Mouse (Mus musculus): ENCODE results near the gene Colq. TPM values are rescaled to one million over a fixed set of nuclear protein-coding genes. Genes with fewer than 3 reads are reported as not detected.

Gene Colq
- 51.5 and 108 TPM in 2 replicates for polyA plus RNA-seq (2012; rRNA removed)

DNA sequence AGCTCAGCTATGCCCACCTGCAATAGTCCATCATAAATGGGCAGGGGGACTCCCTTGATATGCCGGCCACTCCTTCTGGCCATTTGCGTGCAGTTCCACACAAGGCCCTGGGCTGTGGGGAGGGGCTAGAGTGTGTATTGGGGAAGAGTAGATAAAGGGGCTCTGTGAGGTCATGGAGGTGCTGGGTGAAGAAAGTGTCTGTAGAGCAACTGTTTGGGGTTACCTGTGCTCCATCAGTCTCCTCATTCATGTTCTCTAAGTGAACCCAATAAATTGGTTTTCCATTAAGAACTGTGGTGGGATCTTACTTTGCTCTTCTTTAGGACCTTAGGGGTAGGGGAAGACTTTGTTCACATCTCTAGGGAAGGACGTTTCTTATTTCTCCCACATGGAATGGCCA, at the start of gene Colq:
Colq (minus strand) TSS at position 101 of the 400 bp plus-strand sequence.
- Histone ChIP-seq H3K27ac (ENCODE audit: control insufficient read depth, insufficient read depth, low read depth, low read length) (no peak within 1 kb of the TSS), H3K27me3 (ENCODE audit: control insufficient read depth, insufficient read depth, low read length) (no peaks in the 10 kb centered on the region), H3K4me1 (ENCODE audit: control insufficient read depth, insufficient read depth, low read length) (no peaks in the 10 kb centered on the region), H3K4me3 (ENCODE audit: control insufficient read depth, low read depth, low read length) (peak within 1 kb of the TSS; percentile 61), H3K36me3 (ENCODE audit: control insufficient read depth, insufficient read depth, low read length) (no peaks in the 10 kb centered on the region)
- no peak for TF ChIP-seq CTCF (IDR thresholded peaks at IDR 0.05; ENCODE audit: control insufficient read depth, insufficient read depth, insufficient replicate concordance, low read depth, low read length)

DNA sequence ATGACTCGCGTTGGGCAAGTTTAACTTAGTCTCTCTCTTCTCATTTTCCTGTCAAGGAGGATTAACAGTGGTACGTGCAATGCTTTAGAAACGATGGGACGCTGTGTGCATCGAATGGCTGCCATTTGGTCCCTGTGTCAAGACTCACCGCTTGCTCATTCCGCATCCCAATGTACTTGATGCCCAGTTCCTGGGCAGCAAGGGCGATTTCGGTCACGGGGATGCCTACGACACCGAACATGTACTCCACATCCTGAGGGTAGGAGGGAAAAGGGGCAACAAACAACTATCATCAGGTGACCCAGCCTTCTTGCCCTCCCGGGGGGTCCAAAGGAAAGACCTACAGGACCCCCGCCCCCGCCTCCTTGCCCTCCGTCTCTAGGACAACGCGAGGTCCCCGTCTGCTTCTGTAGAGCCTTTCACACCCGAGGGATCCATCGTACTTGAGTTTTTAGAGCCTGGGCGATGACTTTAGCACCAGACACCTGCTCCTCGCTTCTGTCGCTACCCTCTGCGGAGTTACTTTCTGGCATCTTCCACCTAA, 49.3 kb upstream of the Colq start, which contains the start of gene Gm49387:
Gm49387 (minus strand) TSS at position 533 of the 544 bp plus-strand sequence.
- H3K36me3 ChIP-seq (ENCODE audit: control insufficient read depth, insufficient read depth, low read length), result no peaks in the 10 kb centered on the region
- peaks cover 2% of the 10 kb centered on the region; the same call in 1 of the 2 replicates for H3K4me1 ChIP-seq (ENCODE audit: control insufficient read depth, insufficient read depth, low read length)
- H3K4me3 ChIP-seq (ENCODE audit: control insufficient read depth, low read depth, low read length), result peak within 1 kb of the TSS; percentile 95
- no peaks in the 10 kb centered on the region for H3K27me3 ChIP-seq (ENCODE audit: control insufficient read depth, insufficient read depth, low read length)
- H3K27ac ChIP-seq (ENCODE audit: control insufficient read depth, insufficient read depth, low read depth, low read length), result peak within 1 kb of the TSS; percentile 88
- TF ChIP-seq CTCF (IDR thresholded peaks at IDR 0.05; ENCODE audit: control insufficient read depth, insufficient read depth, insufficient replicate concordance, low read depth, low read length) (no peak), POLR2A (IDR thresholded peaks at IDR 0.05; ENCODE audit: control insufficient read depth, low read depth, low read length) (no peak; the same call in 1 of the 2 replicates)

DNA sequence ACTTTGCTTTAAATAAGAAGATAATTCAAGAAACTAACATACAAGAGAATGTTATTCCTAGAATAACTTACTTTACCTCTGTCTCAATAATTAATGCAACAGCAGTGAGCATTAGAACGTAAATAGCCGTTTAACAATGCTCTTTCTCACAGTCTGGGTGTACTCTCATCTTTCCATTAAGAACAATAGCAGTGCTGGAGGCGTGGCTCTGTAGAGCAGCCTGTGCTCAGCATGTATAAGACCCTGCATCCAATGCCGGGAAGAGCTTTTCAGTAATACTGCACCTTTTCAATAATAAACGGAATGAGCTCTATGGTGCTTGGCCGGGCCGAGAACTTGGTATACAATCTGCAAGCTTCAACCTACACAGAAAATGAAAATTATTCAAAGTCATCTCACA, 39.5 kb upstream of the Colq start:
- no peaks in the 10 kb centered on the region for H3K27me3 ChIP-seq (ENCODE audit: control insufficient read depth, insufficient read depth, low read length)

DNA sequence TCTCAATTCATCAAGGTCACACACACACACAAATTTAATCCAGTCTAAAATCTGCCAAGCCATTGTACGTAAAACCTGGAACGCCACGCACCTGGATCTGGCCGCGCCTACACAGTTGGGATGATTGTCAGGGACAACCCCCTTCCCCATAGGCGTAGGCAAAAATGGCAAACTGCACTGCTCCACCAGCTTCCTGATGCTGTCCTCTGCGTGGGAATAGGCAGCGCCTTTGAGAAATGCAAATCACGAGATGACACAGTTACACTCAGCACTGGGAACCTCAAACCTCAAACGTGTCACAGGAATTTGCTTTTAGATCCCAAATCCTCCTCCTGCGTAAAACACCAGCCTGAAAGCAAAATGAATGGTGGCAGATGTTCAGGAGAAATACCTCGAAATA, 31.6 kb upstream of the Colq start:
- no peaks in the 10 kb centered on the region for H3K4me1 ChIP-seq (ENCODE audit: control insufficient read depth, insufficient read depth, low read length)
- H3K36me3 ChIP-seq (ENCODE audit: control insufficient read depth, insufficient read depth, low read length), result no peaks in the 10 kb centered on the region
- H3K27me3 ChIP-seq (ENCODE audit: control insufficient read depth, insufficient read depth, low read length), result no peaks in the 10 kb centered on the region
- no peak overlapping the region for H3K27ac ChIP-seq (ENCODE audit: control insufficient read depth, insufficient read depth, low read depth, low read length)
- H3K4me3 ChIP-seq (ENCODE audit: control insufficient read depth, low read depth, low read length), result no peak overlapping the region
- TF ChIP-seq CTCF (IDR thresholded peaks at IDR 0.05; ENCODE audit: control insufficient read depth, insufficient read depth, insufficient replicate concordance, low read depth, low read length), result no peak
- TF ChIP-seq POLR2A (IDR thresholded peaks at IDR 0.05; ENCODE audit: control insufficient read depth, low read depth, low read length), result no peak

More for the DNA sequence above, 39.5 kb upstream of the Colq start:
- Histone ChIP-seq H3K27ac (ENCODE audit: control insufficient read depth, insufficient read depth, low read depth, low read length) (no peak overlapping the region), H3K4me3 (ENCODE audit: control insufficient read depth, low read depth, low read length) (no peak overlapping the region), H3K36me3 (ENCODE audit: control insufficient read depth, insufficient read depth, low read length) (no peaks in the 10 kb centered on the region), H3K4me1 (ENCODE audit: control insufficient read depth, insufficient read depth, low read length) (no peaks in the 10 kb centered on the region)
- TF ChIP-seq CTCF (IDR thresholded peaks at IDR 0.05; ENCODE audit: control insufficient read depth, insufficient read depth, insufficient replicate concordance, low read depth, low read length), result no peak
- TF ChIP-seq POLR2A (IDR thresholded peaks at IDR 0.05; ENCODE audit: control insufficient read depth, low read depth, low read length), result no peak

DNA sequence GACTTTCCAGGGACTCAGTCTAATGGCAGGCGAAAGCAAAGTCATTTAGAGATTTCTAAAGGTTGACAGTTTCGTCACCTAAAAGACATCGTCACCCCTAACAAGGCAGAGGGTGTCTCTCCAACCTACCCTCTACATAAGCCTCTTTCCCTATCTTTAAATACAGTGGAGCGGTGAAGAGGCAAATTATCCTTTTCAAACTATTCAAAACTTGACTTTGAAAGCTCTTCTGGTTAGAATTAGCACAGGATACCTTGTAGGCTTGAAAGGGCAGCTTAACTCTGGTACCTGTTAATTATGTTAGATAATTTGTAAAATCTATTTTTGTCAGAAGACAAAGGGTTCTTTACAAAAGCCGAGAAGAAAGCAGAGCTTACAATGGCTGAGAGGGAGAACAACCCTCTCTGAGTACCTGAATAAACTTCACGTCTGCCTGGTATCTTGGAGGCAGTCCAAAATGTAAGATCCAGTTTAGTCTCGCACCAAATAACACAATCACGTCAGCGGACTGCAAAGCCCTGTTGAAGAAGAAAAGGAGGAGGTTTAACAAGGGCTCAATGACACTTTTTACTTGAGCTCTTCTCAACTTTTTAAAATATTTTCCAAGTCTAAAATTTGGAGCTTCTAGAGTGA, 29.6 kb upstream of the Colq start:
- Histone ChIP-seq H3K27me3 (ENCODE audit: control insufficient read depth, insufficient read depth, low read length) (no peaks in the 10 kb centered on the region), H3K27ac (ENCODE audit: control insufficient read depth, insufficient read depth, low read depth, low read length) (no peak overlapping the region), H3K4me3 (ENCODE audit: control insufficient read depth, low read depth, low read length) (no peak overlapping the region), H3K4me1 (ENCODE audit: control insufficient read depth, insufficient read depth, low read length) (no peaks in the 10 kb centered on the region), H3K36me3 (ENCODE audit: control insufficient read depth, insufficient read depth, low read length) (no peaks in the 10 kb centered on the region)
- no peak for TF ChIP-seq CTCF (IDR thresholded peaks at IDR 0.05; ENCODE audit: control insufficient read depth, insufficient read depth, insufficient replicate concordance, low read depth, low read length)
- no peak for TF ChIP-seq POLR2A (IDR thresholded peaks at IDR 0.05; ENCODE audit: control insufficient read depth, low read depth, low read length)

DNA sequence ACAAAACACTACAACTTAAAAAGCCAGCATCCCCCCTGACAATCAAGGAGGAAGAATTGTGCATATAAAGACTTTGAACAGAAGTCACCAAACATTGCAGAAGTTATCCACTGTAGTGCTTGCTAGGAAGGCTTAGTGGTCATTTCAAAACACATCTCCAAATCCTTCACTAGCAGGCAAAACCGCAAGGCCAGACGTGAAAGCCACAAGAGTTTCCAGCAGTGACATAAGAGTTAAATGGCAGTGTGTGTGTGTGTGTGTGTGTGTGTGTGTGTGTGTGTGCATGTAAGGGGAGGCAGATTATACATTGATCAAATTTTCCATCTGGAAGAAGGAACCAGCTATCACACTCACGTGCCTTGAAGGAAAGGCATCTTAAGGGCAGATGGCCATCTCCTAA, 26.9 kb upstream of the Colq start:
- Histone ChIP-seq H3K4me1 (ENCODE audit: control insufficient read depth, insufficient read depth, low read length) (no peaks in the 10 kb centered on the region), H3K27me3 (ENCODE audit: control insufficient read depth, insufficient read depth, low read length) (no peaks in the 10 kb centered on the region), H3K4me3 (ENCODE audit: control insufficient read depth, low read depth, low read length) (no peak overlapping the region), H3K36me3 (ENCODE audit: control insufficient read depth, insufficient read depth, low read length) (no peaks in the 10 kb centered on the region), H3K27ac (ENCODE audit: control insufficient read depth, insufficient read depth, low read depth, low read length) (no peak overlapping the region)
- TF ChIP-seq POLR2A (IDR thresholded peaks at IDR 0.05; ENCODE audit: control insufficient read depth, low read depth, low read length) (no peak), CTCF (IDR thresholded peaks at IDR 0.05; ENCODE audit: control insufficient read depth, insufficient read depth, insufficient replicate concordance, low read depth, low read length) (no peak)

DNA sequence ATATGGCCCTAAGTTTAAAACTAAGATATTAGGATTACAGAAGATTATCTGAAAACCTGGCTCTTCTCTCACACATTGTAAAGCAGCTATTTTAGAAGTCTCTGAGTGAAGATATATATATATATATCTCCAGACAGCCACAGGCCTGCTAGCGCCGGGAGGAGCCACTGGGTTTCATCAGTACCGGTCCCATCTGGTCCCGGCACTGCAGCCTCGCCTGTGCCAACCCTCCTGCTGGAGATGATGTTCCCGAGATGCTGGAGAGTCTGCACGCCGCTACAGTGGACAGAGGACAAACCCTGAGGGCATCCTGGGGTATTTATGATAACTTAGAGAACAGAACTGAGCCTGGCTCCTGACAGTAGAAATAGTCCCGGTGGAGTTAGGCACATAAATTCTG, 26.1 kb upstream of the Colq start:
- Histone ChIP-seq H3K27ac (ENCODE audit: control insufficient read depth, insufficient read depth, low read depth, low read length) (no peak overlapping the region), H3K4me3 (ENCODE audit: control insufficient read depth, low read depth, low read length) (no peak overlapping the region), H3K4me1 (ENCODE audit: control insufficient read depth, insufficient read depth, low read length) (no peaks in the 10 kb centered on the region), H3K36me3 (ENCODE audit: control insufficient read depth, insufficient read depth, low read length) (no peaks in the 10 kb centered on the region), H3K27me3 (ENCODE audit: control insufficient read depth, insufficient read depth, low read length) (no peaks in the 10 kb centered on the region)
- TF ChIP-seq CTCF (IDR thresholded peaks at IDR 0.05; ENCODE audit: control insufficient read depth, insufficient read depth, insufficient replicate concordance, low read depth, low read length) (no peak), POLR2A (IDR thresholded peaks at IDR 0.05; ENCODE audit: control insufficient read depth, low read depth, low read length) (no peak)

All from testis, adult 2 months (tissue).